Mouse (Mus musculus): ENCODE measurements around the gene Psma7.

GRCm38 (mm10) chr2:180010686-180011085 is 31.5 kb downstream of the Psma7 start:
- TF ChIP-seq POLR2A (IDR thresholded peaks at IDR 0.05; ENCODE audit: insufficient read length, low read depth): no peak
- TF ChIP-seq POLR2AphosphoS2 (IDR thresholded peaks at IDR 0.05; ENCODE audit: insufficient read length, low read depth): no peak
- TF ChIP-seq USF1 (IDR thresholded peaks at IDR 0.05; ENCODE audit: low read depth): no peak
- TF ChIP-seq TCF12 (IDR thresholded peaks at IDR 0.05; ENCODE audit: insufficient read depth, poor library complexity, severe bottlenecking): no peak
- no peak for TF ChIP-seq CEBPB (IDR thresholded peaks at IDR 0.05; ENCODE audit: insufficient read depth, poor library complexity, severe bottlenecking)
- TF ChIP-seq MAX (IDR thresholded peaks at IDR 0.05; ENCODE audit: low read depth): no peak
